Mouse (Mus musculus): ENCODE data around the gene Pik3ap1. TPM values are rescaled to one million over a fixed set of nuclear protein-coding genes. Genes with fewer than 3 reads are reported as not detected.

The Pik3ap1 gene
- total RNA-seq, 2 experiments from 2014 or later: 2.2 to 2.5 TPM

DNA sequence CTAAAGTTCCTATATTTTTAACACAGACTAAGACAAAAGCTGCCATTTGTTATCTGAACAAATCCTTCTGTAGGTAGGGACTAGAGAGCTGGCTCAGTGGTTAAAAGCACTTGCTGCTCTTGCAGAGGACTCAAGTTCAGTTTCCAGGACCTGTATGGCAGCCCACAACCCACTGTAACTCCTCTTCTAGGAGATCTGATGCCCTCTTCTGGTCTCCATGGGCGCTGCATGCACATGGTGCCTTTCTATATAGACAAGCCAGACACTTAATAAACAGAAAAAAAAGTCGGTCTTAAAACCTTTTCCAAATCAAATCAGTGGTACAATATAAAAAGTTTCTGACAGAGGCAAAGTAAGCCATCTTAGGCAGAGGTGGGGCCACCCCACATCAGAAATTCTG lies 126.2 kb downstream of the Pik3ap1 start:
- DNase-seq (ENCODE audit: low spot score in 2 of 2): peak; percentile 20 to 37

DNA sequence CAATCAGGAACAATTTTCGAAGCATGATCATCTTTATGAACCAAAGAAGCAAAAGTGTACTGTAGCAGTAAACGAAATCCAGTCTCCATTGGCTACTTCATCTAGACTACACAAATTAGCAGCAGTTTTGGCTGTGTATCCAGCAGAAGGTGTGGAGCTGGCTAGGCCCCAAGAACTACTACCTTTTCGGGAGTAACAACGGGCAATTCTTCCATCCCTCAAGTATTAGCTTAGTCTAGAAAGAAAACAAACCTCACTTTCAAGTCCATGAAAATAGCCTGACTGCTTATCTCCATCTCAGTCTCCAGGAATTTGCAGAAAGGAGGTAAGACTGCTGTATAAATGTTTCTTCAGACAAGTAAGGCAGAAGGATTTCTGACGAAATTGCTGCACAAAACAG lies 130.3 kb downstream of the Pik3ap1 start:
- no peak for DNase-seq (ENCODE audit: low spot score in 2 of 2)
- intact Hi-C loops (cut with DNase I): no loop called here

More for the DNA sequence above, 126.2 kb downstream of the Pik3ap1 start:
- intact Hi-C loops (cut with DNase I): no loop called here

DNA sequence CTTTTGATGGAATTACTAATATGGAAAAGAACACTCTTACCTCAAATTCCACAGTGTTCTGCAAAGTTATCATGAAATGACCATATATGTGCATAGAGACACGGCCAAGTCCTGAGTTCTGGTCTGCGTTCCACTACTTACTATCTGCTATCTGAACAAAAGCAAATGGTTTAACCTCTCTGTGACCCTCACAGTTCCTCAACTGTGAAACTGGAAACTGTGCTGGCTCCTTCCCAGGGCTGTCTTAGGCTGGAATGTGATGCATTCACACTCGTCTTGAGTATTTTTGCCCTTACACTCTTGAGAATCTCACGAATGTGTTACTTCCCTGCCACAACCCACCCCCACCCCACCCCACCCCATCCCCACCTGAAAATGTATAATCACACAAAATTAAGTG lies 135.9 kb downstream of the Pik3ap1 start:
- intact Hi-C loops (cut with DNase I): no loop called here

DNA sequence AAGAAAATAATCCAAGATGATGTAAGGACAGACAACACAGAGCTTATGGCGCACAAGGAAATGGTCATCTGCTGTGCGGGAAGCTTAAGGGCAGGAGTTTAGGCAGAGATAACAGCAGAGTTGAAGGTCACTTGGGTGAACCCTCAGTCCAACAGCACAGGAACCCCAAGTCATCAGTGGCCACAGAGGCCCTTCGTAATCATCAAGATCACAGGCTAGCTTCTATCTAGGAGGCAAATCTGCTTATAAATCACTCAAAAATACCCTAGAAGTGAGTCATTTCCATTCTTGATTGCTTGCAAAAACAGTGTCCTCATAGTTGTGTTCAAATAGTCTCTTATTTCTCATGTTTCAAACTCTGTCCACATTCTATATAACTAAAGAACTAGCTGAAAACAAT lies 136.6 kb downstream of the Pik3ap1 start:
- intact Hi-C loops (cut with DNase I): no loop called here
- DNase-seq (ENCODE audit: low spot score in 2 of 2): no peak

More for the DNA sequence above, 135.9 kb downstream of the Pik3ap1 start:
- no peak for DNase-seq (ENCODE audit: low spot score in 2 of 2)

DNA sequence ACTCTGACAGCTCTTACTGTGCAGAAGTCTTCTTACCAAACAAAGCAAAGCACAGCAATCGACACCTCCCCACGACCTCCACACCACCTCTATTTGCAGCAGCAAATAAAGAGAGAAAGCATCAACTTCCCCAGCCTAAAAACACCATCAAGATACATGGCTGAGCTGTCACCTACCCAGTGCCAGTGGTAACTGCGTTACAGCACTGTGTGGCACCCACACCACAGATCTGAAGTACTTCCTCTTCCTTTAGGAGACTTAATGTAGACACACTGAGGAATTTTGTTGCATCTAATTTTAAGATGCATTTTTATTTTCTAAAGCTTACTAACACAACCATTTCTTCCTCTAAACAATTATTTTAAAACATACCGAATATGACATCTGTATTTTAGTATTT lies 138.6 kb downstream of the Pik3ap1 start:
- intact Hi-C loops (cut with DNase I): no loop called here
- DNase-seq (ENCODE audit: low spot score in 2 of 2): no peak

DNA sequence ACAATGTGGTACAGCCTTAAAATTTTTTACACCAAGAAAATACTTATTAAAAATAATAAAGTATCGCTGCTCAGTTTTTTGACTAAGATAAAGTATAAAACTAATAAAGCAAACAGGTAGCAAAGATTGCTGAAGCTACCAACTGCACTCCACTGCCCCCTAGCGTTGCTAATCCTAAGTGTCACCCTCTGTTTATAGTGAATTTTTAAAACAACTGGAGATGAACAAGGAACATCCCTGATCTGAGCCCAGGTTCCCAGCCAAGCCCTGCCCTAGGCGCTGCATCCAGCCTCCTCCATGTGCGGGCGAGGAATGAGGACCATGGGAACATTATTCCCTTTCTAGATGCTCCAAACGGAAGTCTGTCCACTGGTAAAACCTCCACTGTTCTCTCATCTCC lies 140.3 kb downstream of the Pik3ap1 start:
- DNase-seq (ENCODE audit: low spot score in 2 of 2): peak; percentile 50 to 68
- intact Hi-C loops (cut with DNase I): loop anchor here (5.0 kb wide), 2 partner anchors 137 to 157 kb away; no protein-coding TSS in a partner anchor

DNA sequence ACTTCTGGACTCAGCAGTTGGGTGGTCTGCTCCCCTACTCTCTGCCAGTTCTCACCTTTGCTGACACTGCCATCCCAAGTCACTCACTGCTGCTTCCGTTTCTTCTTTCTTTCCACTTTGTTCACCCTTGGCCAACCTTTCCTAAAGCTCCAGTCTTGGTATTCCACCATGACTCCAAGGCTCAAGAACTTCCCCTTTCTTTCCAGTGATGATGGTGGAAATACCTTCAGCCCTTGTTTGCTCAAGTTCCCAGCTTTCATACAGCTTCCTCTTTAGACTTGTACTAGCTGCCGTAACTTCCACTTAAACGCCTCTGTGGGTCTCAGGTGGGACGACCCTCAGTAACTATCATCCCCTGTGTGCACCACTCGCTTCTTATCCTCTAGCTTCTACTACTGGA lies 142.9 kb downstream of the Pik3ap1 start:
- DNase-seq (ENCODE audit: low spot score in 2 of 2): no peak
- intact Hi-C loops (cut with DNase I): loop anchor here (5.0 kb wide), 2 partner anchors 135 to 155 kb away; no protein-coding TSS in a partner anchor

DNA sequence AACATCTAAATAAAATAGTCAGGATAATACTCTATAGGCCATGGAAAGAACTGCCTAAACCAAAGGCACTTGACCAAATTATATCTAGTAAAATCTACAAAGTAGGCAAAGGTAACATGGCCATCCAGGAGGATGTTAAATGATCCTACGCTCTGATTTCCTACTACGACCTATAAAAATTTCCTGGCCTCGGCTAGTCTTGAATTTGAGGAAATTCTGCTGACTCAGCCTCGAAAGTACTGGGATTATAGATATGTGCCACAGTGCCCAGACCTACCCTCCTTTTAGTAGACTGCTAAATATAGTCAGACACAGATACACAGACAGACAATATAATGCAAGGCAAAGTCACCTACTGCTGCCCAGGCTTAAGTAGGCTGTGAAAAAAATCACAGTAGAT lies 151.2 kb downstream of the Pik3ap1 start:
- intact Hi-C loops (cut with DNase I): no loop called here
- no peak for DNase-seq (ENCODE audit: low spot score in 2 of 2)

Other genes starting within 250 kb of the Pik3ap1 start
- 1 to 10 TPM; 1.8 to 2.7 TPM for gene Tll2, start 178.3 kb downstream of the Pik3ap1 start, total RNA-seq (2021)
- 100 to 1,000 TPM; 138 TPM for gene Tm9sf3, start 121.1 kb downstream of the Pik3ap1 start, total RNA-seq (2021)
- gene Lcor, start 97.5 kb upstream of the Pik3ap1 start, total RNA-seq (2021): 10 to 100 TPM; 15.0 to 16.4 TPM
- gene Gm340, start 197.3 kb upstream of the Pik3ap1 start, total RNA-seq (2021): 10 to 100 TPM in 1 of 2 experiments, 1 to 10 TPM in 1; 9.6 to 11.4 TPM

Measured in left cerebral cortex, postnatal 14 days (tissue).